Mouse (Mus musculus) activated CD4-positive, CD25-positive, alpha-beta regulatory T cell, adult 9 weeks (primary cell): Measurements from ENCODE around the gene Nxt1. TPM values are rescaled to one million over a fixed set of nuclear protein-coding genes. Genes with fewer than 3 reads are reported as not detected.

ENCODE experiments used
- polyA plus RNA-seq: library from polyadenylated mRNA; unstranded; fragments of 100-300 nt; shearing (Covaris generic); gene quantifications from one replicate; pipeline ENCODE4 v1.2.1, GENCODE M21; 2017

Gene Nxt1
- polyA plus RNA-seq = 69.9 TPM

DNA sequence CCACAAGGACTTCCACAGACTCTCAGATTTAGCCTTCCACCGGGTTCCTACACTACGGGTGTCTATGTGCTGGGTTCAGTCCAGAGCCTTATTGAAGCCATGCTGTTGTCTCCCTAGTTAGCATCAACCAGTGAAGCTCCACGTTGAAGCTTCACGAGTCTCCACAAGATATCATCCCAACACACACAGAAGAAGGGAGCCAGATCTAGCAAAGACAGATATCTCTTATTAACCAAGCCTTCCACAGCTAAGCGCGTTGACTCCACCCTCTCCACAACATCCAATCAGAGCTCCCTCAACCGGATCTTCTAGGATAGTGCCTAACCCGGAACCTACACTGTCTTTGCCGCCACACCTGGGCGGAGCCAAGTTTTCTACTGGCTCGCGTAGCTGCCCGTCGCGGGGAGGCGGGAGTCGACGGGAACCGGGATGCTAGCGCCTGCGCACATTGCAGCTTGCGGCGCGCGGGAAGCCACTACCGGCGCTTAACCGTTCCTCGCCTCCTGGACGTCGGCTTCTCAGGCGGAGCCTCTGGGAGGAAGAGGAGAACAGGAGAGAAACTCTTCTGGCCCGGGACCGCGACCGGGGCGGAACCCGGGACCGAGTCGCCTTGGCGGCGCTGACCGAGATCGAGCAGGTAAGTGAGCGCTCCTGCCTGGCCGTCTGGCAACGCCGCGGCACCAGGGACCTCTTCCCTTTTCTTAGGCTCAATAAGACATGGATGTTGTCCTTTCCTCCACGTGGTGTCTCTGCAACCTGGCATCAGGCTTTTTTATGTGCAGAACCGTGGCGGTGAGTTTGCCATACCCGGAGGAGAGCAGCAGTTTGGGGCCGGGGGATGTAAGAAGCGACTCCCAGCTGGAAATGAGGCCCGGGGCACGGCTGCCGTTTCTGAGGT is at the start of gene Nxt1:
Nxt1 (plus strand) TSS at position 403 of the 898 bp plus-strand sequence.

DNA sequence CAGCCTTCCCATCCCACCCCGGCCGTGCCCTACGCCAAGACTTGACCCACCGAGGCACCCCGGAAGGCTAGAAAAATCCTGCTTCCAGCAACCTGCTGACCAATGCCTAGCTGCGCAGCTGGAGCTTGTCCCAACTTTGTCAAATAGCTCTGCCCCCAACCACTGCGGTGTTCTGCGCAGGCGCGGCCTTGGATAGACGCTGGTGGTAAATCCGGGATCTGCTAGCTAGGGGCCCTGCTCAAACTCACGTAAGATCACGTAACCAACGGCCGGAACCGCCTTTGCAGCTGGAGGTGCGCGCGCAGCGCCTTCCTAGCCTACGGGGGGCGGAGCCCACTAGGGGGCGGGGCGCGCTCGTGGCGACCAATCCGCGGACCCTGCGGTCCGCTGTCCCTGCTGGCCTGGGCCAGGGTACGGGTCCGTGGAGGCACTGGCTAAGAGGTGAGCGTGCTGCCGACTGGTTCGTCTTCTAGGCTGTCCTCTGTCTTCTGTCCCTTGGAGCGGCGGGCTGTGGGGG is 8.4 kb downstream of the Nxt1 start, which contains the start of gene Gzf1:
Gzf1 (plus strand) TSS at position 249 of the 517 bp plus-strand sequence.

Other genes starting within 250 kb of the Nxt1 start
- gene Cd93, start 229.0 kb upstream of the Nxt1 start, polyA plus RNA-seq = 0.06 TPM
- 22.3 TPM for gene Gzf1, start 8.4 kb downstream of the Nxt1 start, polyA plus RNA-seq
- gene Napb, start 59.9 kb downstream of the Nxt1 start, polyA plus RNA-seq = 1.9 TPM
- gene Cstl1, start 77.8 kb downstream of the Nxt1 start, polyA plus RNA-seq = not detected
- not detected for gene Cst11, start 98.9 kb downstream of the Nxt1 start, polyA plus RNA-seq
- not detected for gene 8030411F24Rik, start 109.4 kb downstream of the Nxt1 start, polyA plus RNA-seq
- gene Cst12, start 116.8 kb downstream of the Nxt1 start, polyA plus RNA-seq = not detected
- gene Cst8, start 126.2 kb downstream of the Nxt1 start, polyA plus RNA-seq = not detected
- gene Cst13, start 147.5 kb downstream of the Nxt1 start, polyA plus RNA-seq = not detected
- gene Cst9, start 162.5 kb downstream of the Nxt1 start, polyA plus RNA-seq = not detected
- gene 9230104L09Rik, start 192.4 kb downstream of the Nxt1 start, polyA plus RNA-seq = not detected
- 188 TPM for gene Cst3, start 203.1 kb downstream of the Nxt1 start, polyA plus RNA-seq